Mouse (Mus musculus) liver, embryonic 14.5 days (tissue): ENCODE results near the gene Serpina5. TPM values are rescaled to one million over a fixed set of nuclear protein-coding genes. Genes with fewer than 3 reads are reported as not detected.

ENCODE experiments used
- ATAC-seq: fragments of 200-750 bp; cut with Nextera tagmentation; 2 replicates; pipeline ENCODE4 v1.8.0; 2017; ENCODE audit warnings: moderate number of reproducible peaks, mild to moderate bottlenecking, moderate library complexity; ENCODE audit not compliant: insufficient read depth
- DNase-seq, 3 experiments: peaks; one replicate each; pipeline ENCODE4 v3.0.0-alpha.2; 2012 to 2013; ENCODE audit warnings: low read depth in 3 of 3, low spot score in 3 of 3
- H3K27ac ChIP-seq: fragments of 300-500 bp; sonication (generic); 2 replicates; pipeline ENCODE4 v1.5.1; 2014; ENCODE audit warnings: moderate library complexity, mild to moderate bottlenecking, control low read depth, inconsistent platforms
- H3K27me3 ChIP-seq: fragments of 300-500 bp; sonication (generic); 2 replicates; pipeline ENCODE4 v1.6.1; 2014; ENCODE audit warnings: mild to moderate bottlenecking, low read length, moderate library complexity; ENCODE audit not compliant: control insufficient read depth, insufficient read depth
- H3K36me3 ChIP-seq: fragments of 300-500 bp; sonication (generic); replicated peaks from 2 replicates; pipeline ENCODE4 v1.6.1; 2014; ENCODE audit warnings: low read depth; ENCODE audit not compliant: control insufficient read depth, insufficient read depth
- H3K4me1 ChIP-seq, 2 experiments: fragments of 200-500 bp in 1 of 2; fragments of 300-500 bp in 1 of 2; sonication (generic) in 1 of 2; replicated peaks; 2 replicates each; pipeline ENCODE4 v1.6.1; 2012 to 2014; ENCODE audit warnings: antibody characterized with exemption in 1 of 2, inconsistent platforms in 1 of 2, low read length in 1 of 2; ENCODE audit not compliant: control insufficient read depth in 2 of 2, insufficient read depth in 2 of 2
- H3K4me2 ChIP-seq: fragments of 300-500 bp; sonication (generic); 2 replicates; pipeline ENCODE4 v1.6.1; 2014; ENCODE audit warnings: low read depth, mild to moderate bottlenecking, control low read depth, moderate library complexity
- H3K4me3 ChIP-seq, 2 experiments: fragments of 200-500 bp in 1 of 2; fragments of 300-500 bp in 1 of 2; sonication (generic) in 1 of 2; 2 replicates each; pipeline ENCODE4 v1.5.1; 2012 to 2014; ENCODE audit warnings: low read depth in 2 of 2, low read length in 2 of 2, mild to moderate bottlenecking in 2 of 2, control low read depth in 1 of 2, inconsistent platforms in 1 of 2, moderate library complexity in 1 of 2; ENCODE audit not compliant: insufficient read depth in 1 of 2
- H3K9ac ChIP-seq: fragments of 300-500 bp; sonication (generic); replicated peaks from 2 replicates; pipeline ENCODE4 v1.6.1; 2014; ENCODE audit warnings: mild to moderate bottlenecking, control low read depth, moderate library complexity
- H3K9me3 ChIP-seq: fragments of 300-500 bp; sonication (generic); 2 replicates; pipeline ENCODE4 v1.6.1; 2016; ENCODE audit warnings: low read length, mixed read lengths; ENCODE audit not compliant: control insufficient read depth
- CTCF ChIP-seq: IDR thresholded peaks from 2 replicates; pipeline ENCODE4 v1.5.1; 2016; ENCODE audit warnings: antibody characterized with exemption, low read depth, control low read depth
- EP300 ChIP-seq: IDR thresholded peaks from 2 replicates; pipeline ENCODE4 v1.6.1; 2016; ENCODE audit warnings: antibody characterized with exemption, low read depth
- WGBS: fragments of 180-500 bp; shearing (Covaris S2); extraction: QIAGEN DNeasy Blood & Tissue Kit; methylation state at CpG from one replicate; pipeline ENCODE4 v1.1.7; 2014; ENCODE audit not compliant: insufficient replicate concordance; 5-methylcytosine and 5-hydroxymethylcytosine counted together
- polyA plus RNA-seq, 2 experiments: library from polyadenylated mRNA; depleted of rRNA in 1 of 2; stranded (reverse) in 1 of 2; unstranded in 1 of 2; fragments of >200 nt; fragmentation: Nextera tagmentation in 1 of 2; extraction: Ambion mirVana in 1 of 2; gene quantifications; 2 replicates each; pipeline versions ENCODE4 v1.2.1 to v1.2.3; 2012 to 2014

The Serpina5 gene
- polyA plus RNA-seq, 2 experiments: 0.11 to 0.22 TPM

- DNase-seq (no peak), ATAC-seq (no peak)
- no peaks in the 10 kb centered on the region for H3K4me1 ChIP-seq
- H3K9ac ChIP-seq: no peak overlapping the region
- no peak overlapping the region for H3K4me3 ChIP-seq
- no peak overlapping the region for H3K27ac ChIP-seq
- no peak for TF ChIP-seq CTCF
- no peak for TF ChIP-seq EP300
- no peak overlapping the region for H3K4me2 ChIP-seq
- 29% methylated on average over 1 of the region's 1 CpGs for WGBS
- H3K9me3 ChIP-seq: no peaks in the 10 kb centered on the region
- H3K36me3 ChIP-seq: no peaks in the 10 kb centered on the region
- no peaks in the 10 kb centered on the region for H3K27me3 ChIP-seq
These were observed 22.2 kb downstream of the Serpina5 start for GRCm38 (mm10) chr12:104123097-104123496.

DNA sequence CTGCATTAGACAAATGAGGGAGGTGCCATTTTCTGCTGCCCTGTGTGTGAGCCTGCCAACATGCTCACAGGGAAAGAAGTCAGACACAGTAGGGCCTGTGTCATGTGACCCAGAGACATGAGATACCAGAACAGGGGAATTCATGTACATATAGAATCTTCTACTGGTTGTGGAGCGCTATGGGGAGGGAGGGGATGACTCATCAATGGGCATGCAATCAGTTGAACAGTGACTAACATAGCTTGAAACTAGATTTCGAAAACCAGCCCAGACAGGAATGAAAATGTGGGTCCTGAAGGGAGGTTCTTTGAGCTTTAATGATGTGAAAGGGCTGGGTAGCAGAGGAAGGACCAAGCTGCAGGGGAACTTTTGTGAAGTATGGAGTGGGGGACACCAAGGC is 23.1 kb downstream of the Serpina5 start:
- Histone ChIP-seq H3K27ac (no peak overlapping the region), H3K27me3 (no peaks in the 10 kb centered on the region), H3K9ac (no peak overlapping the region), H3K36me3 (no peaks in the 10 kb centered on the region), H3K4me2 (no peak overlapping the region), H3K4me1 (no peaks in the 10 kb centered on the region), H3K4me3 (no peak overlapping the region), H3K9me3 (no peaks in the 10 kb centered on the region)
- DNase-seq (no peak), ATAC-seq (no peak)
- TF ChIP-seq CTCF (no peak), EP300 (no peak)
- WGBS: 48% methylated on average over 2 of the region's 2 CpGs

- TF ChIP-seq CTCF (no peak), EP300 (no peak)
- no peak for ATAC-seq
- no peak for DNase-seq
- WGBS: 64% methylated on average over 5 of the region's 5 CpGs
- Histone ChIP-seq H3K4me3 (no peak overlapping the region), H3K27me3 (no peaks in the 10 kb centered on the region), H3K36me3 (no peaks in the 10 kb centered on the region), H3K27ac (no peak overlapping the region), H3K4me1 (no peaks in the 10 kb centered on the region), H3K9me3 (no peaks in the 10 kb centered on the region), H3K9ac (no peak overlapping the region), H3K4me2 (no peak overlapping the region)
These were observed 24.2 kb downstream of the Serpina5 start for GRCm38 (mm10) chr12:104125021-104125560.

DNA sequence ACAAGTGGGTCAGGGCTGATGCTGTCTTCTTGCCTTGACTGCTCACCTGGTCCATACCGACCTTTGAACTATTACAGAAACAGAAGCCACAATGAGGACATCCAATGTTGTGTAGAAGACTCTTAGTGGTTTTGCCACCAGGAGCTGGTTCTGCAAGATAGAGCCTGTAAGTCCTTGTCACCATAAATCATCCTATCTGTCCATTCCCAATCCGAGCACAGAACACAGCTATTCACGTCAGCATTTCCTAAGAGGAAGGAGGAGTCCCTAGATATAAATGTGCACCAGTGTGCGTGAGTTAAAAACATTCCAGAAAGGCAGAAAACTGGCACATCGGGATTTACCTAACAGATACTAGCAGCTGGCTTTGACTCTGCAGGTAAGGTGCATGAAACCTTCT is 26.8 kb downstream of the Serpina5 start, which contains the start of gene Serpina3b:
Serpina3b (plus strand) TSS at position 301 of the 400 bp plus-strand sequence.
- H3K9me3 ChIP-seq: no peaks in the 10 kb centered on the region
- no peaks in the 10 kb centered on the region for H3K27me3 ChIP-seq
- H3K27ac ChIP-seq: no peak within 1 kb of the TSS
- no peak within 1 kb of the TSS for H3K9ac ChIP-seq
- 43% methylated on average over 5 of the region's 5 CpGs for WGBS
- no peak within 1 kb of the TSS for H3K4me2 ChIP-seq
- H3K36me3 ChIP-seq: no peaks in the 10 kb centered on the region
- no peak for DNase-seq
- H3K4me3 ChIP-seq: no peak within 1 kb of the TSS
- no peak for TF ChIP-seq CTCF
- TF ChIP-seq EP300: no peak
- no peak for ATAC-seq
- no peaks in the 10 kb centered on the region for H3K4me1 ChIP-seq

DNA sequence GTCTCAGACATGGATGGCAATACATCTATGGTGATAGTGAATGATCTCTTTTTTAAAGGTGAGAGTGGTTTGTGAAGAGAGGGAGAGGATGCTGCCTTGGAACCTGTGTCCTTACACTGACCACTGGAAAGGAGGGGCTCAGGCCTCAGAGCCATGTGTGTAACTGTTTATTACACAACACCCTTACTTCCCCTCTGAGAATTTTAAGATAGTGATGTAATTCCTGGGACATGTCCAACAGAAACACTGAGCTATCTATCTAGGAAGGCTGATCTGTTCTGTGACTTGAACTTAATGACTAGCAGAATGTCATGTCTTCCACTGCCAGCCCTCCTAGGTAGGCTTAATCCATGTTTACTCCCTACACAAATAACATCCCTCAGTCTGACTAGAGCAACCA is 30.1 kb downstream of the Serpina5 start:
- Histone ChIP-seq H3K36me3 (no peaks in the 10 kb centered on the region), H3K27ac (no peak overlapping the region), H3K9me3 (no peaks in the 10 kb centered on the region), H3K4me3 (no peak overlapping the region), H3K27me3 (no peaks in the 10 kb centered on the region), H3K9ac (no peak overlapping the region), H3K4me1 (no peaks in the 10 kb centered on the region), H3K4me2 (no peak overlapping the region)
- DNase-seq: no peak
- ATAC-seq: no peak
- TF ChIP-seq CTCF (no peak), EP300 (no peak)
